Mouse (Mus musculus) embryonic facial prominence, embryonic 15.5 days (tissue): ENCODE data around the gene Cpxm2. TPM values are rescaled to one million over a fixed set of nuclear protein-coding genes. Genes with fewer than 3 reads are reported as not detected.

Experiments used
- ATAC-seq: fragments of 200-750 bp; cut with Nextera tagmentation; 2 replicates; pipeline ENCODE4 v1.8.0; 2017; ENCODE audit warnings: low read depth, moderate TSS enrichment; ENCODE audit not compliant: insufficient number of reproducible peaks, low FRiP score, low TSS enrichment
- H3K27ac ChIP-seq: fragments of 300-500 bp; sonication (generic); replicated peaks from 2 replicates; pipeline ENCODE4 v1.5.1; 2015; ENCODE audit warnings: mild to moderate bottlenecking, inconsistent platforms
- H3K27me3 ChIP-seq: fragments of 300-500 bp; sonication (generic); 2 replicates; pipeline ENCODE4 v1.6.1; 2015; ENCODE audit warnings: inconsistent platforms
- H3K36me3 ChIP-seq: fragments of 300-500 bp; sonication (generic); 2 replicates; pipeline ENCODE4 v1.6.1; 2015; ENCODE audit warnings: mild to moderate bottlenecking, inconsistent platforms
- H3K4me1 ChIP-seq: fragments of 300-500 bp; sonication (generic); 2 replicates; pipeline ENCODE4 v1.6.1; 2015; ENCODE audit warnings: inconsistent platforms
- H3K4me2 ChIP-seq: fragments of 300-500 bp; sonication (generic); replicated peaks from 2 replicates; pipeline ENCODE4 v1.6.1; 2015; ENCODE audit warnings: mild to moderate bottlenecking, inconsistent platforms
- H3K4me3 ChIP-seq: fragments of 300-500 bp; sonication (generic); replicated peaks from 2 replicates; pipeline ENCODE4 v1.5.1; 2015; ENCODE audit warnings: mild to moderate bottlenecking, inconsistent platforms
- H3K9ac ChIP-seq: fragments of 300-500 bp; sonication (generic); 2 replicates; pipeline ENCODE4 v1.6.1; 2015; ENCODE audit warnings: inconsistent platforms
- H3K9me3 ChIP-seq: fragments of 300-500 bp; sonication (generic); replicated peaks from 2 replicates; pipeline ENCODE4 v1.6.1; 2016; ENCODE audit warnings: inconsistent platforms
- WGBS: fragments of 180-500 bp; shearing (Covaris S2); methylation state at CpG from one replicate; pipeline ENCODE4 v1.1.7; 2015; 5-methylcytosine and 5-hydroxymethylcytosine counted together
- polyA plus RNA-seq: library from polyadenylated mRNA; unstranded; fragments of >200 nt; fragmentation: Nextera tagmentation; extraction: Ambion mirVana; gene quantifications from 2 replicates; pipeline ENCODE4 v1.2.1, GENCODE M21; 2015

Cpxm2 gene
- polyA plus RNA-seq, 1 experiment from 2014 or later = 23.7 TPM

DNA sequence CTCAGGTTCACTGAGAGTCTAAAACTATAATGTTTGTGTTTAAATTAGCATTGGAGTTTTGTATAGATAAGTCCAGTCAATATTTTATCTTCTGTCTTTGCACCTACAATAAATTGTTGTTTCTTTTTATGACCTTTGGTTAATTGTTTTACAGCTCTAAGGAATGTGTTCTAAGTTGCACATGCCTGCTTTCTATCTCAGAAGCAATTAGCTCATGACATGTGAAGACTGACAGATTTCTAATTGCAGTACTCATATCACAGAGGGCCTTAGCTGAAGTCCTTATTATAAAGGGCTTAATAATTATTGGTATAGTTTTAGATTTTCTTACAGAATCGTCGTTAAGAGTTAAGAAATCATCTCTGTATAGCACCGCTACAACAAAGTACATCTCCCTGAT lies 138.6 kb downstream of the Cpxm2 start:
- H3K4me1 ChIP-seq = no peaks in the 10 kb centered on the region
- no peak for ATAC-seq
- H3K9me3 ChIP-seq = no peaks in the 10 kb centered on the region
- H3K36me3 ChIP-seq = no peaks in the 10 kb centered on the region
- H3K9ac ChIP-seq = no peak overlapping the region
- no peak overlapping the region for H3K27ac ChIP-seq
- no peak overlapping the region for H3K4me2 ChIP-seq
- no peaks in the 10 kb centered on the region for H3K27me3 ChIP-seq
- no peak overlapping the region for H3K4me3 ChIP-seq
- WGBS = 68% methylated on average over 3 of the region's 3 CpGs

DNA sequence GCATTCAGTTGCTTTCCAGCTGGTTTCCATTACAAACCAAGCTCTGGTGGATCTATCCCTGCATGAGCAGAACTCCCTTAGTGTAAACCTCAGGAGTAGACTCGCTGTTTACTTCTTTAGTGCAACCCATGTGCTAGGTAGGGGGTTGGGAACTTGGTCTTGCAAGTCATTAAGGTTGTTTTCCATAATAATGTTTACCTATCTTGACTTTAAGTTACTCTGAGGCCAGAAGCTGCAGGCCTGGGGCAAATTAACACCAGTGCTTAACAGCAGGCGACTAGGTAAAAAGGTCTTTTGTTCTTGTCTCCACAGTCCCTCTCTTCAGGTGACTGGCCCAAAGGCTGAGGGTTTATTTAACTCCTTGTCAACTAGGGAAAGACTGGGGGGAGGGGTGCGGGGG lies 139.3 kb downstream of the Cpxm2 start:
- Histone ChIP-seq H3K27ac (no peak overlapping the region), H3K4me3 (no peak overlapping the region), H3K4me2 (no peak overlapping the region), H3K27me3 (no peaks in the 10 kb centered on the region), H3K9ac (no peak overlapping the region), H3K9me3 (no peaks in the 10 kb centered on the region), H3K4me1 (no peaks in the 10 kb centered on the region), H3K36me3 (no peaks in the 10 kb centered on the region)
- no peak for ATAC-seq
- 9% methylated on average over 3 of the region's 3 CpGs for WGBS

DNA sequence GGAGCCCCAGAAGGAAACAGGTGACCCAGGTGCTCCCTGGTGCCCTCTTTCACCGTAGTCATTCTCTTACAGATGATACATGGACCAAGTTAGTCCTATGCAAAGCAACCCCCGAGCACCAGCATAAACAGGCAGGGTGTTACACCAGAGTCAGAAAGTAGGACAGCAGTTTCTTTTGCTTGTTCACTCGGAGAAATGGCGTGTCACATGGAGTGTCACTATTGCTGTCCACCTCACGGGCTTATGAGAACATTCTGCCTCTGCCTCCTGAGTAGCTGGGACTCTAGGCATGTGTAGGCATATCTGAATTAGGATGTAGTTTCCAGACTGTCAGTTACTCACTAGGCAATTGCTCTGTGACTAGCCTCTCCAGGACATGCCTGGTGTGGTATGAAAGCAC lies 140.6 kb downstream of the Cpxm2 start:
- WGBS = 76% methylated on average over 5 of the region's 5 CpGs

DNA sequence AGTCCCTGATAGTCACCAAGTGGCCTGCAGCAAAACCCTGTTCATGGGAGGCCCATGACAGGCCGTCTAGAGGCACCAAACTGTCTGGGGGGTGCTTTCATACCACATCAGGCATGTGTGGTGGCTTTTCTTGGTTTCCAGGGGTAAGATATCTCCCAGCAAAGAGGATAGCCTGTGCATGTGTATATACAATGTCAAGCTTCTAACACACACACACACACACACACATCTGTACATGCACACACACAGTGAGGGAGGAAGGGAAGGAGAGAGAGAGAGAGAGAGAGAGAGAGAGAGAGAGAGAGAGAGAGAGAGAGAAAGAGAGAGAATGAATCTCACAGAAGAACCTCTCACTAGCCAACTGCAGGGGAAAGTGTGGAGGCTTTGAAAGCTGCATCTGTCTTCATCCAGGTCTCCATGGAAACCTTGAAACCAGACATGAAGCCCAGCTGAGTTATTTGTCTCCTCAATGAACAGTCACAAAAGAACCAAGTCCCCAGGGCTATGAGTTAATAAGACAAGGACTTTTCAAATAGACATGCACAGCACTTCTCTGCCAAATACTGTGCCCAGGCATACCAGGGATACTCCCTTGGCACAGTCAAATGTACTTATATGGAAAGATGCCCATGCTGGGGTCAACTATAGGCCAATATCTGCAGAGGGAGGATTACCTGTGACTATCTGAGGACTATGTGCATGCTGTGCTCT lies 141.4 kb downstream of the Cpxm2 start:
- no peaks in the 10 kb centered on the region for H3K36me3 ChIP-seq
- no peak overlapping the region for H3K4me2 ChIP-seq
- H3K9me3 ChIP-seq = no peaks in the 10 kb centered on the region
- no peaks in the 10 kb centered on the region for H3K27me3 ChIP-seq
- H3K4me1 ChIP-seq = no peaks in the 10 kb centered on the region
- no peak overlapping the region for H3K27ac ChIP-seq
- 14% methylated on average over 1 of the region's 1 CpGs for WGBS
- H3K4me3 ChIP-seq = no peak overlapping the region
- H3K9ac ChIP-seq = no peak overlapping the region
- ATAC-seq = no peak

More for the DNA sequence above, 140.6 kb downstream of the Cpxm2 start:
- Histone ChIP-seq H3K4me1 (no peaks in the 10 kb centered on the region), H3K4me2 (no peak overlapping the region), H3K9ac (no peak overlapping the region), H3K9me3 (no peaks in the 10 kb centered on the region), H3K27ac (no peak overlapping the region), H3K27me3 (no peaks in the 10 kb centered on the region), H3K36me3 (no peaks in the 10 kb centered on the region), H3K4me3 (no peak overlapping the region)
- no peak for ATAC-seq

DNA sequence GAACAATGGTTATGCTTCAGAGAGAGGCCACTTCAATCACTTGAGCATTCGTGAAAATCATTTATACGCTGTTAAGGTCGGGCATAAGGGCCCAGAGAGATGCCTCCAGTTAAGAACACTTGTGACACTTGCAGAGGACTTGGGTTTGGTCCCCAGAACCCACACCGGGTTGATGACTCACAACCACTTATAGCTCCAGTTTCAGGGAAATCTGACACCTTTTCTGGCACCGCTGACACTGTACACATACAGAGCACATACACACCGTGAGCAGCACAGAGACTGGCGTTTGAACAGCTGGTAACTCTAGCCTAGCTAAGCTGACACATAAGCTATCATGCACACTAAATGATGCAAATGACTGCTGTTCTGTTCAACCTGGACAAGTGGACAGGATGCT lies 145.5 kb downstream of the Cpxm2 start:
- H3K27ac ChIP-seq = no peak overlapping the region
- no peaks in the 10 kb centered on the region for H3K27me3 ChIP-seq
- no peaks in the 10 kb centered on the region for H3K9me3 ChIP-seq
- H3K36me3 ChIP-seq = no peaks in the 10 kb centered on the region
- WGBS = 58% methylated on average over 7 of the region's 7 CpGs
- H3K9ac ChIP-seq = no peak overlapping the region
- no peak for ATAC-seq
- no peaks in the 10 kb centered on the region for H3K4me1 ChIP-seq
- no peak overlapping the region for H3K4me2 ChIP-seq
- H3K4me3 ChIP-seq = no peak overlapping the region

DNA sequence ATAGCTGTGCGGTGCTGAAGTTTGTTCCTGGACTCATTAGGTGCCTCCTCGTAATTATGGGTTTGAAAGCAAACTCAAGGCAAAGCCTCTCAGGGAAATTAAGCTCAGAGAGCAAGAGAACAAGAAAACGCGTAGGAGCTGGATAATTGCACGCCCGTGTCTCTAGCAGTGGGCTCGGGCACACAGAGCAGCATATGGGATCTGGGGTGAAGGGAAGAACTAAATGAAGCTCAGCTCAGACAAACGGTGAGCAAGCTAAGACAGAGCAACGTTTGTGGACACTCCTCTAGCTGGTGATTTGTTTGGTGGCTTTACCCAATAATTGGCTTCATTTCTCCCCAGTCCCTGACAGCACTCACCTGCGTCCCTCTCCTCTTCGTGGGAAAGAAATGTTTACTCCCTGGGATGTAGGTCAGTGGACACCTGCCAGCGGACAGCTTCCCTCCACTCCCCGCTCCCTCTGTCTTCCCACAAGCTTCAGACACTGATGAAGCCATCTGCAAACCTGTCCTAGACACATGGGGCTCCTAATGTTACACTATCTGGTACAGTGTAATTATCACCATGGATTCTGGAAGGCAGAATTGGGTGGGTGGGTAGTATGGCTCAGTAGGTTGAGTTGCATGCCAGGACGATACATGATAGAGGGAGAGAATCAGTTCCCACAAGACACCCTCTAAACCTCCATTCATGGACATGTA lies 148.4 kb downstream of the Cpxm2 start:
- H3K4me2 ChIP-seq = no peak overlapping the region
- no peak for ATAC-seq
- no peak overlapping the region for H3K27ac ChIP-seq
- H3K9ac ChIP-seq = no peak overlapping the region
- WGBS = 62% methylated on average over 14 of the region's 14 CpGs
- no peaks in the 10 kb centered on the region for H3K4me1 ChIP-seq
- no peaks in the 10 kb centered on the region for H3K9me3 ChIP-seq
- H3K36me3 ChIP-seq = no peaks in the 10 kb centered on the region
- no peaks in the 10 kb centered on the region for H3K27me3 ChIP-seq
- no peak overlapping the region for H3K4me3 ChIP-seq

DNA sequence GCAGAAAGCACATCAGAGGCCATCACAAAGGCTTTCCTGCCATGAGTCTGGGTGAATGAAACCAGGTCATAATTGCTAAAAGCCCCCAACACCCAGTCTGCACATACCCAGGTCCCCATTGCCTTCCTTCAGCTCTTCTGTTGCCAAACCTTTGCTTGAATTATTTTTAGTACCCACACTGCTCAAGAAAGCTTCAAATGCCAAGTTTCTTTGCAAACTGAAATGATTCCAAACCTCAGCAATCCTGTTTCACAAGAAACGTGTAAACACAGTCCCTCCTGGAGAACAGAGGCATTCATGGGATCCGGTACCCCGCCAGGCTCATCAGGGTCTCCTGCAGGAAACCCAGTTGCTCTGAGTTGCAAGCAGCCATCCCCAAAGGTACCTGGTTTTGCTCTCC lies 161.7 kb downstream of the Cpxm2 start:
- 57% methylated on average over 3 of the region's 3 CpGs for WGBS
- Histone ChIP-seq H3K27me3 (no peaks in the 10 kb centered on the region), H3K36me3 (no peaks in the 10 kb centered on the region), H3K4me1 (no peaks in the 10 kb centered on the region), H3K9ac (no peak overlapping the region), H3K27ac (no peak overlapping the region), H3K9me3 (no peaks in the 10 kb centered on the region), H3K4me3 (no peak overlapping the region), H3K4me2 (no peak overlapping the region)
- ATAC-seq = no peak

DNA sequence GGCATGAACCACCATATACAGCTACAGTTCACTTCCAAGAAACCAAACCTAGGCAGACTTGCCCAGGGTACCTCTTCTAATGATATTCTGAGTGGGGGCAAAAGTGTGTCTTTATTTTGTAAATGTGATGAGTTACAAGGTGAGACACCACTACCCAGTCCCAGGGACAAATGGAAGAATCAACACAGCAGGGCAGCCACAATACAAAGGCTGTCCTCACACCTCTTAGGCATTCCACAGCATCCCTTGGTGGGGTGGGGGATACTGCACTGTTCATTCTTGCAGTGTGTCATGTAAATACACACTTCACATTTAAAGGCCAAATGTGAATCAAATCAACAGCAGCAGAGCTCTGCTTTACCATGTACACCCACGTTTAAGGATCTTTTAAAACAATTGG lies 162.3 kb downstream of the Cpxm2 start:
- Histone ChIP-seq H3K4me1 (no peaks in the 10 kb centered on the region), H3K27me3 (no peaks in the 10 kb centered on the region), H3K4me2 (no peak overlapping the region), H3K9me3 (no peaks in the 10 kb centered on the region), H3K36me3 (no peaks in the 10 kb centered on the region), H3K4me3 (no peak overlapping the region), H3K27ac (no peak overlapping the region), H3K9ac (no peak overlapping the region)
- ATAC-seq = no peak
- 56% methylated on average over 1 of the region's 1 CpGs for WGBS

DNA sequence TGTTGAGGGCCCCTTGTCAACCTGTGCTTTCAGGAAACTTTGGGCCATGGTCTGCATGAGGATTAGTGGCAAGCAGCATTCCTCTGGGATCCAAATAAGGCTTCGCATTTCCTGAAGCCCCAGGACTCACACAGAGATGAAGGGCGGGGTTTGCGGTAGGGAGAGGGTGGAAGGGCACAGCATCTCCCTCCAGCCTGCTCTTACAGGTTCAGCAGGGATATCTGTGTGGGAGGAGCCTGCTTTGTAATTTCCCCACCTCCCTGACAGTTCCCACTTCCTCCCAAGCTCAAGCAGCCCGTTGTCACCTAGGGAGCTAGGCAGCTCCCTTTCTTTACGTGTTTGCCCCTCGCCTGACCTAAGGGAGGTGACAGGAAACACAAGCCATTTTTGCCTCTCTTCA lies 165.5 kb downstream of the Cpxm2 start:
- no peak overlapping the region for H3K9ac ChIP-seq
- no peaks in the 10 kb centered on the region for H3K4me1 ChIP-seq
- H3K4me3 ChIP-seq = no peak overlapping the region
- no peak overlapping the region for H3K4me2 ChIP-seq
- ATAC-seq = no peak
- no peak overlapping the region for H3K27ac ChIP-seq
- WGBS = 22% methylated on average over 6 of the region's 6 CpGs
- H3K9me3 ChIP-seq = no peaks in the 10 kb centered on the region
- H3K36me3 ChIP-seq = no peaks in the 10 kb centered on the region
- H3K27me3 ChIP-seq = no peaks in the 10 kb centered on the region

Other genes with a start within 250 kb of the Cpxm2 start
- 0.01 TPM in 1 of 2 replicates, not detected in the other for gene Gpr26, start 188.3 kb downstream of the Cpxm2 start, polyA plus RNA-seq
- 24.1 and 25.6 TPM in 2 replicates for gene Chst15, start 162.5 kb upstream of the Cpxm2 start, polyA plus RNA-seq